In the genomic region with DNA sequence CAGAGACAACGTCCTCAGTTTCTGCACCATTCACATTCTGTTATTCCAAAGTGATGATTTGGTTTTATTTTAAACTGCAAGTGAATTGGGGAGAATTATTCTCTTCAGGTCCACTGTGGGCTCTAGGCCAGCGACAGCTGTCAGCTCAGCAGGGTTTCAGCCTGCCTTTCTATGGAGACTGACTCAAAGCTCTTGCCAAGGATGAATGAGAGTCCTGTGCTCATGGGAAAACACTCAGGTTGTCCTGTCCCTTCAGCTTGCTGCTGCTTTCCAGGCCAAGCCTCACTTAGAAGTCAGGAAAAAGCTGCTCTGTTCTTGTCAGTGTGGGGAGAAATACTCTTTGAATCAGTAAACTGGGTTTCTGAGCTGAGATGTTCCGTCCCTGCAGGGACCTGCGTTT, we compare ENCODE assay signal across 11 mouse cellular contexts.
DNase-seq lines count a peak whose midpoint lies in the region; ATAC-seq and TF ChIP-seq lines count a peak whose summit lies in the region.
"Had no signal": no experiment of that assay in that cellular context is flagged by ENCODE, and none has a peak within 500 bp of the region (broad histone marks: within the 10 kb centered on the region; RNA-seq: fewer than 3 reads in every experiment).

No protein-coding gene starts in this region.

- H3K4me1 ChIP-seq in hindbrain, embryonic 16.5 days (ENCODE audit: control insufficient read depth, insufficient read depth, low read depth, low read length): peaks cover 3% of the 10 kb centered on the region; the same call in 1 of the 2 replicates
- H3K4me1 ChIP-seq in intestine, postnatal 0 days (replicated peaks; ENCODE audit: control insufficient read depth, insufficient read depth, low read length): no peaks in the 10 kb centered on the region
- H3K4me1 ChIP-seq: liver, embryonic 13.5 days had no signal

- H3K4me2 ChIP-seq in hindbrain, embryonic 16.5 days (ENCODE audit: low read length): no peak overlapping the region
- no peak overlapping the region for H3K4me2 ChIP-seq in intestine, postnatal 0 days (replicated peaks; ENCODE audit: low read depth)
- H3K4me2 ChIP-seq: liver, embryonic 13.5 days had no signal

- H3K36me3 ChIP-seq in hindbrain, embryonic 16.5 days (ENCODE audit: control insufficient read depth, insufficient read depth, low read length): no peaks in the 10 kb centered on the region
- no peaks in the 10 kb centered on the region for H3K36me3 ChIP-seq in intestine, postnatal 0 days (ENCODE audit: control insufficient read depth, insufficient read depth)
- H3K36me3 ChIP-seq: liver, embryonic 13.5 days had no signal

- WGBS in hindbrain, embryonic 16.5 days: 40% methylated on average over 4 of the region's 4 CpGs
- WGBS in intestine, postnatal 0 days: 59% methylated on average over 4 of the region's 4 CpGs

- no peaks in the 10 kb centered on the region for H3K27me3 ChIP-seq in hindbrain, embryonic 16.5 days (replicated peaks; ENCODE audit: control insufficient read depth, insufficient read depth, low read length)
- H3K27me3 ChIP-seq in intestine, postnatal 0 days (replicated peaks; ENCODE audit: control insufficient read depth, insufficient read depth, low read length): no peaks in the 10 kb centered on the region
- H3K27me3 ChIP-seq: liver, embryonic 13.5 days had no signal

- H3K9me3 ChIP-seq in hindbrain, embryonic 16.5 days (ENCODE audit: control insufficient read depth, low read length): no peaks in the 10 kb centered on the region
- no peaks in the 10 kb centered on the region for H3K9me3 ChIP-seq in intestine, postnatal 0 days (ENCODE audit: control insufficient read depth)
- H3K9me3 ChIP-seq: liver, embryonic 13.5 days had no signal

- peak overlapping the region; percentile 18; the same call in 1 of the 2 replicates for H3K27ac ChIP-seq in layer of hippocampus, adult 2 months
- H3K27ac ChIP-seq in hindbrain, embryonic 16.5 days (ENCODE audit: low read depth, low read length): no peak overlapping the region
- H3K27ac ChIP-seq in intestine, postnatal 0 days (ENCODE audit: low read depth, low read length): no peak overlapping the region
- H3K27ac ChIP-seq: liver, embryonic 13.5 days had no signal

- H3K9ac ChIP-seq in hindbrain, embryonic 16.5 days (ENCODE audit: low read depth, low read length): no peak overlapping the region
- H3K9ac ChIP-seq in intestine, postnatal 0 days (ENCODE audit: low read depth, low read length): no peak overlapping the region
- H3K9ac ChIP-seq: liver, embryonic 13.5 days had no signal

- no peak overlapping the region for H3K4me3 ChIP-seq in layer of hippocampus, adult 2 months
- H3K4me3 ChIP-seq in hindbrain, embryonic 16.5 days (ENCODE audit: low read length): no peak overlapping the region
- no peak overlapping the region for H3K4me3 ChIP-seq in intestine, postnatal 0 days (ENCODE audit: low read depth, low read length)
- H3K4me3 ChIP-seq: liver, embryonic 13.5 days had no signal

- TF ChIP-seq POLR2A in brain, embryonic 14.5 days (IDR thresholded peaks at IDR 0.05; ENCODE audit: borderline replicate concordance, extremely low read depth, insufficient read depth, insufficient read length, poor library complexity, severe bottlenecking): no peak

- ATAC-seq in hindbrain, embryonic 16.5 days: peak; percentile 89
- ATAC-seq in megakaryocyte, adult 5-6 weeks (ENCODE audit: poor library complexity, severe bottlenecking): no peak
- no peak for ATAC-seq in intestine, postnatal 0 days
- ATAC-seq: intestine, embryonic 16.5 days had no signal

- TF ChIP-seq CTCF in layer of hippocampus, adult 2 months (conservative IDR thresholded peaks at IDR 0.05): no peak
- TF ChIP-seq CTCF in brain, embryonic 14.5 days (IDR thresholded peaks at IDR 0.05; ENCODE audit: borderline replicate concordance, extremely low read depth, insufficient read depth, insufficient read length): no peak
- no peak for TF ChIP-seq CTCF in intestine, postnatal 0 days (IDR thresholded peaks at IDR 0.05; ENCODE audit: low read depth)

- DNase-seq in layer of hippocampus, adult 2 months (ENCODE audit: low spot score in 2 of 2): no peak
- DNase-seq in layer of hippocampus, adult 9-10 months (ENCODE audit: low spot score): no peak
- DNase-seq in brain, embryonic 14.5 days (ENCODE audit: low read depth): peak; percentile 80
- peak; percentile 96 for DNase-seq in cerebellum, adult 9-11 months
- no peak for DNase-seq in heart, adult 18-20 months
- DNase-seq: adrenal gland, postnatal 36 days; liver, embryonic 13.5 days had no signal

Comparison
In these comparisons a context has a peak if more than half of its experiments do, and no peak if none do; other contexts are left out.
1. DNase-seq: peak in brain, embryonic 14.5 days (single experiment) and cerebellum, adult 9-11 months (single experiment); none in layer of hippocampus, adult 2 months (0 of 2), layer of hippocampus, adult 9-10 months (single experiment) and heart, adult 18-20 months (0 of 2).